Mouse (Mus musculus) liver, embryonic 14.5 days (tissue): ENCODE results near the gene Mest.

Source experiments
- CTCF ChIP-seq: IDR thresholded peaks from 2 replicates; pipeline ENCODE4 v1.5.1; 2016; ENCODE audit warnings: antibody characterized with exemption, low read depth, control low read depth
- EP300 ChIP-seq: IDR thresholded peaks from 2 replicates; pipeline ENCODE4 v1.6.1; 2016; ENCODE audit warnings: antibody characterized with exemption, low read depth

DNA sequence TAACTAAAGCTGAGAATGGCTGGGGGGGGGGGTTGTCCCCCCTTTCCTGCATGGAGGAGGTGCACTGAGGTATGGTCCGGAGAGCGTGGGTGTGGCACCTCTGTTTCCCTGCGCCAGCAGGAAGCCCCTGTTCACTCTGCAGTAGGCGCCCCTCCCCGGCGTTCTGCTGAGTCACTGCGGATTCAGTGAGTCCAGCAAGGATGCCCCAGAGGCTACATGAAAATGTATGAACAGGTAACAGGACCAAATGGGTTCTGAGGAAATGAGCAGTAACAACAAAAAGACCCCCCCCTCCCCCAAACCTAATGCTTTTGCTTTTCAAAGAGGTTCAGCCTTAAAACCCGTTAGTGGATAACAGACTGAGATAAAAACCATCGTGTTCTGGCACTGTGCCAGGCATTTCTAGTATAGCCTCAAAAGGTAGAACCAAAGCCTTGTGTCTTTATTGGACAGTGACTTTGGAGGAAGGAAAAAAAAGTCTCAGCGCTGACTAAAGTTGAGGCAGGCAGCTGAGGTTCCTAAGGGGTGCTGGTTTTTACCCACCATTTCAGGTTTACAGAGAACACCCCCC, 15.9 kb downstream of the Mest start:
- TF ChIP-seq CTCF, result no peak
- TF ChIP-seq EP300, result no peak
